Mouse (Mus musculus): ENCODE results near the gene Rab7b. TPM values are rescaled to one million over a fixed set of nuclear protein-coding genes. Genes with fewer than 3 reads are reported as not detected.

Gene Rab7b
- polyA plus RNA-seq, 1 experiment: 3.1 TPM

GRCm38 (mm10) chr1:131721989-131722388, 33.5 kb downstream of the Rab7b start:
- no peak overlapping the region for H3K9ac ChIP-seq (ENCODE audit: low read depth, poor library complexity, severe bottlenecking)
- H3K4me1 ChIP-seq (ENCODE audit: control insufficient read depth, insufficient read depth, low read length): peaks cover 2% of the 10 kb centered on the region
- H3K27ac ChIP-seq (ENCODE audit: insufficient read depth, low read length): no peak overlapping the region
- H3K36me3 ChIP-seq (ENCODE audit: control insufficient read depth, insufficient read depth, low read length, poor library complexity, severe bottlenecking): no peaks in the 10 kb centered on the region
- H3K9me3 ChIP-seq (replicated peaks; ENCODE audit: control insufficient read depth, insufficient read depth, low read length, poor library complexity, severe bottlenecking): no peaks in the 10 kb centered on the region
- no peak overlapping the region for H3K4me3 ChIP-seq (ENCODE audit: low read depth, low read length)
- no peak for TF ChIP-seq EP300 (IDR thresholded peaks at IDR 0.05; ENCODE audit: insufficient read depth, low read depth, low read length)
- no peak for TF ChIP-seq POLR2A (IDR thresholded peaks at IDR 0.05; ENCODE audit: insufficient read depth, low read length)
- TF ChIP-seq CTCF (IDR thresholded peaks at IDR 0.05; ENCODE audit: low read depth, low read length): no peak
- no peaks in the 10 kb centered on the region for H3K27me3 ChIP-seq (ENCODE audit: control insufficient read depth, insufficient read depth, low read length, poor library complexity, severe bottlenecking)

- H3K36me3 ChIP-seq (ENCODE audit: control insufficient read depth, insufficient read depth, low read length, poor library complexity, severe bottlenecking): no peaks in the 10 kb centered on the region
- no peak overlapping the region for H3K27ac ChIP-seq (ENCODE audit: insufficient read depth, low read length)
- no peak overlapping the region for H3K4me3 ChIP-seq (ENCODE audit: low read depth, low read length)
- H3K4me1 ChIP-seq (ENCODE audit: control insufficient read depth, insufficient read depth, low read length): no peaks in the 10 kb centered on the region
- TF ChIP-seq POLR2A (IDR thresholded peaks at IDR 0.05; ENCODE audit: insufficient read depth, low read length) (no peak), EP300 (IDR thresholded peaks at IDR 0.05; ENCODE audit: insufficient read depth, low read depth, low read length) (no peak), CTCF (IDR thresholded peaks at IDR 0.05; ENCODE audit: low read depth, low read length) (no peak)
- H3K9ac ChIP-seq (ENCODE audit: low read depth, poor library complexity, severe bottlenecking): no peak overlapping the region
- no peaks in the 10 kb centered on the region for H3K9me3 ChIP-seq (replicated peaks; ENCODE audit: control insufficient read depth, insufficient read depth, low read length, poor library complexity, severe bottlenecking)
- H3K27me3 ChIP-seq (ENCODE audit: control insufficient read depth, insufficient read depth, low read length, poor library complexity, severe bottlenecking): no peaks in the 10 kb centered on the region
Observed at GRCm38 (mm10) chr1:131723549-131723948, 35.1 kb downstream of the Rab7b start.

GRCm38 (mm10) chr1:131726586-131726985, 38.1 kb downstream of the Rab7b start:
- TF ChIP-seq EP300 (IDR thresholded peaks at IDR 0.05; ENCODE audit: insufficient read depth, low read depth, low read length) (no peak), POLR2A (IDR thresholded peaks at IDR 0.05; ENCODE audit: insufficient read depth, low read length) (no peak)
- Histone ChIP-seq H3K4me1 (ENCODE audit: control insufficient read depth, insufficient read depth, low read length) (peaks cover under 1% of the 10 kb centered on the region), H3K9me3 (replicated peaks; ENCODE audit: control insufficient read depth, insufficient read depth, low read length, poor library complexity, severe bottlenecking) (no peaks in the 10 kb centered on the region), H3K27ac (ENCODE audit: insufficient read depth, low read length) (no peak overlapping the region), H3K4me3 (ENCODE audit: low read depth, low read length) (no peak overlapping the region), H3K9ac (ENCODE audit: low read depth, poor library complexity, severe bottlenecking) (no peak overlapping the region), H3K27me3 (ENCODE audit: control insufficient read depth, insufficient read depth, low read length, poor library complexity, severe bottlenecking) (no peaks in the 10 kb centered on the region), H3K36me3 (ENCODE audit: control insufficient read depth, insufficient read depth, low read length, poor library complexity, severe bottlenecking) (no peaks in the 10 kb centered on the region)

GRCm38 (mm10) chr1:131730639-131731437, 42.3 kb downstream of the Rab7b start:
- TF ChIP-seq POLR2A (IDR thresholded peaks at IDR 0.05; ENCODE audit: insufficient read depth, low read length) (no peak), EP300 (IDR thresholded peaks at IDR 0.05; ENCODE audit: insufficient read depth, low read depth, low read length) (no peak), CTCF (IDR thresholded peaks at IDR 0.05; ENCODE audit: low read depth, low read length) (no peak)
- Histone ChIP-seq H3K36me3 (ENCODE audit: control insufficient read depth, insufficient read depth, low read length, poor library complexity, severe bottlenecking) (no peaks in the 10 kb centered on the region), H3K9me3 (replicated peaks; ENCODE audit: control insufficient read depth, insufficient read depth, low read length, poor library complexity, severe bottlenecking) (no peaks in the 10 kb centered on the region), H3K27me3 (ENCODE audit: control insufficient read depth, insufficient read depth, low read length, poor library complexity, severe bottlenecking) (no peaks in the 10 kb centered on the region), H3K4me3 (ENCODE audit: low read depth, low read length) (no peak overlapping the region), H3K4me1 (ENCODE audit: control insufficient read depth, insufficient read depth, low read length) (peaks cover 4% of the 10 kb centered on the region), H3K27ac (ENCODE audit: insufficient read depth, low read length) (no peak overlapping the region), H3K9ac (ENCODE audit: low read depth, poor library complexity, severe bottlenecking) (no peak overlapping the region)

- Histone ChIP-seq H3K4me3 (ENCODE audit: low read depth, low read length) (no peak overlapping the region), H3K9me3 (replicated peaks; ENCODE audit: control insufficient read depth, insufficient read depth, low read length, poor library complexity, severe bottlenecking) (no peaks in the 10 kb centered on the region), H3K27me3 (ENCODE audit: control insufficient read depth, insufficient read depth, low read length, poor library complexity, severe bottlenecking) (no peaks in the 10 kb centered on the region), H3K4me1 (ENCODE audit: control insufficient read depth, insufficient read depth, low read length) (peaks cover 4% of the 10 kb centered on the region), H3K9ac (ENCODE audit: low read depth, poor library complexity, severe bottlenecking) (no peak overlapping the region), H3K36me3 (ENCODE audit: control insufficient read depth, insufficient read depth, low read length, poor library complexity, severe bottlenecking) (no peaks in the 10 kb centered on the region), H3K27ac (ENCODE audit: insufficient read depth, low read length) (no peak overlapping the region)
- no peak for TF ChIP-seq EP300 (IDR thresholded peaks at IDR 0.05; ENCODE audit: insufficient read depth, low read depth, low read length)
- TF ChIP-seq POLR2A (IDR thresholded peaks at IDR 0.05; ENCODE audit: insufficient read depth, low read length): no peak
- TF ChIP-seq CTCF (IDR thresholded peaks at IDR 0.05; ENCODE audit: low read depth, low read length): no peak
Observed at GRCm38 (mm10) chr1:131733474-131734180, 45.1 kb downstream of the Rab7b start.
